Mouse (Mus musculus) embryonic fibroblast, embryonic 13.5 days (primary cell): ENCODE measurements around the gene Gtf3c1. TPM values are rescaled to one million over a fixed set of nuclear protein-coding genes. Genes with fewer than 3 reads are reported as not detected.

ENCODE experiments used
- H3K27ac ChIP-seq: 2 replicates; pipeline ENCODE4 v1.5.1; 2012; ENCODE audit warnings: low read length, control low read depth, inconsistent platforms; ENCODE audit not compliant: insufficient read depth
- H3K4me1 ChIP-seq: 2 replicates; pipeline ENCODE4 v1.6.1; 2011; ENCODE audit warnings: low read length; ENCODE audit not compliant: control insufficient read depth, insufficient read depth
- H3K4me3 ChIP-seq: 2 replicates; pipeline ENCODE4 v1.5.1; 2011; ENCODE audit warnings: mild to moderate bottlenecking, control low read depth, low read length; ENCODE audit not compliant: insufficient read depth
- CTCF ChIP-seq: IDR thresholded peaks from 2 replicates; pipeline ENCODE4 v1.5.1; 2011; ENCODE audit warnings: mild to moderate bottlenecking, control low read depth, low read length, moderate library complexity, borderline replicate concordance; ENCODE audit not compliant: insufficient read depth
- POLR2A ChIP-seq: IDR thresholded peaks from 2 replicates; pipeline ENCODE4 v1.6.1; 2011; ENCODE audit warnings: low read depth, mild to moderate bottlenecking, control low read depth, low read length, moderate library complexity
- polyA plus RNA-seq: library from polyadenylated mRNA; stranded (reverse); fragments of >200 nt; gene quantifications from 2 replicates; pipeline ENCODE4 v1.2.4, GENCODE M21; 2011; ENCODE audit warnings: low read depth; ENCODE audit not compliant: missing spikeins, insufficient read length

The Gtf3c1 gene
- polyA plus RNA-seq, 1 experiment: 74.2 TPM

- Histone ChIP-seq H3K4me3 (no peak overlapping the region), H3K27ac (no peak overlapping the region), H3K4me1 (no peaks in the 10 kb centered on the region)
- TF ChIP-seq CTCF (no peak), POLR2A (no peak)
Observed at GRCm38 (mm10) chr7:125597083-125597482, 110.5 kb downstream of the Gtf3c1 start.

GRCm38 (mm10) chr7:125596406-125596805 lies 111.2 kb downstream of the Gtf3c1 start:
- H3K4me3 ChIP-seq: no peak overlapping the region

GRCm38 (mm10) chr7:125593831-125594230 lies 113.7 kb downstream of the Gtf3c1 start:
- TF ChIP-seq POLR2A (no peak), CTCF (no peak)

More at GRCm38 (mm10) chr7:125596406-125596805, 111.2 kb downstream of the Gtf3c1 start:
- Histone ChIP-seq H3K4me1 (no peaks in the 10 kb centered on the region), H3K27ac (no peak overlapping the region)
- TF ChIP-seq POLR2A (no peak), CTCF (no peak)

More at GRCm38 (mm10) chr7:125593831-125594230, 113.7 kb downstream of the Gtf3c1 start:
- Histone ChIP-seq H3K27ac (no peak overlapping the region), H3K4me3 (no peak overlapping the region), H3K4me1 (no peaks in the 10 kb centered on the region)

Other genes with a start within 250 kb of the Gtf3c1 start
- 51.1 and 55.1 TPM in 2 replicates for gene Nsmce1, start 216.2 kb downstream of the Gtf3c1 start, polyA plus RNA-seq
- 45.7 and 58.6 TPM in 2 replicates for gene Il4ra, start 155.7 kb downstream of the Gtf3c1 start, polyA plus RNA-seq
- 0.25 TPM in 1 of 2 replicates, not detected in the other for gene Il21r, start 104.4 kb downstream of the Gtf3c1 start, polyA plus RNA-seq
- 13.0 and 13.5 TPM in 2 replicates for gene D430042O09Rik, start 108 bp upstream of the Gtf3c1 start, polyA plus RNA-seq